Mouse (Mus musculus) heart, adult 8-10 months (tissue): ENCODE data around the gene Sec22c. TPM values are rescaled to one million over a fixed set of nuclear protein-coding genes. Genes with fewer than 3 reads are reported as not detected.

Experiments used
- DNase-seq: peaks from one replicate; pipeline ENCODE4 v3.0.0; 2022; ENCODE audit warnings: low spot score
- total RNA-seq, 4 experiments: library from RNA; stranded (reverse); gene quantifications; 2 replicates each; pipeline ENCODE4 v1.2.4; 2022

Sec22c gene
- 1 to 10 TPM; 4.7 to 8.4 (median 7.1) TPM for total RNA-seq

GRCm38 (mm10) chr9:121704646-121705625 lies at the start of gene Sec22c:
Gene Sec22c, minus strand, starts transcription at chr9:121705490.
- DNase-seq, result peak; percentile 94

- DNase-seq, result no peak
Observed at GRCm38 (mm10) chr9:121754624-121755023, 49.3 kb upstream of the Sec22c start.

- DNase-seq, result no peak
Observed at GRCm38 (mm10) chr9:121752774-121753173, 47.5 kb upstream of the Sec22c start.

DNA sequence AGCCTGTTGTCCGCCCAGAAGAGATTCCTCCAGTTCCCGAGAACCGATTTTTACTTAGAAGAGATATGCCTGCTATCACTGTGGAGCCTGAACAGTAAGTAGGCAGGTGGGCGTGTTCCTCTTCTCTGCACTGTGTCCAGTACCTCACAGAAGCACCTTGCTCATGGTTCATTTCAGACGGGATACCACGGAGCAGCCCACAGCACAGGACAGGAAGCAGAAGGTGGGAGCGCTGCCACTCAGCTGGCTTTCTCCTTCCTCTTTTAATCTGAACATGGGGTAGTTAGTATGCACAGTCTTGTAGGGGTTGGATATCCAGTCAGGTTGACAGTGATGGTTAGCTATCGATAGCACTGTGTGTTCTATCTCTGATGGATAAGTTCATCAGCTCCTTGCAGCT lies 38.8 kb upstream of the Sec22c start:
- no peak for DNase-seq

- no peak for DNase-seq
Observed at GRCm38 (mm10) chr9:121741168-121741567, 35.9 kb upstream of the Sec22c start.

- no peak for DNase-seq
Observed at GRCm38 (mm10) chr9:121740490-121740889, 35.2 kb upstream of the Sec22c start.

GRCm38 (mm10) chr9:121719347-121720331 lies 14.3 kb upstream of the Sec22c start:
- DNase-seq, result no peak

DNA sequence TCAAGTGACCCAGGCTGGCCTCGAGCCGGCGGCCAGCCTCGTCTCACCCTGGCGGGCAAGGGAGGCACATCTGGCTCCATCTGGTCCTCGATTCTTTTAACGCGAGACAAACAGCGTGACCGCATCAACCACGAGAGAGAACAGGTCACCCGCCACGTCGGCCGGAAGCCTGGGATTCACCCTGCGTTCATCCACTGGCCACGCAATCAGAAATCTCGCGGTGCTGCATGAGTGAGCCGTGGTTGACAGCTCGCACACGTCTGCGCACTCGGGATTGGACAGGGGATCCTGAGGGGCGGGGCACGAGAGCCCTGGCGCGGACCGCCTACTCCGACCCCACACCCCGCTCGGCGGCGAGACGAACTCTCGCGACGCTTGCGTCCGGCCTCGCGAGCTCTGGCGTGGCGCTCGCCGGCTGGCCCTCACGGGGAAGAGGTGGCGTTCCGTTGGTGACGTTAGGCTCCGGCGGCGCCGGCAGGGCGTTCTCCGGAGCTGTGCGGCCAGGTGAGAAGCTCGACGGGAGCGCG lies 13.6 kb upstream of the Sec22c start, which contains the start of gene Nktr:
Nktr (plus strand) TSS at position 378 of the 527 bp plus-strand sequence.
- DNase-seq, result peak; percentile 96

GRCm38 (mm10) chr9:121718070-121718705 lies 12.9 kb upstream of the Sec22c start:
- DNase-seq, result no peak

- no peak for DNase-seq
Observed at GRCm38 (mm10) chr9:121717048-121717447, 11.8 kb upstream of the Sec22c start.

GRCm38 (mm10) chr9:121710584-121710975 lies 5.3 kb upstream of the Sec22c start:
- no peak for DNase-seq

- peak; percentile 99 for DNase-seq
Observed at GRCm38 (mm10) chr9:121709898-121710583, 4.8 kb upstream of the Sec22c start, which contains the start of gene Ss18l2. Gene Ss18l2, plus strand, starts transcription at chr9:121710329.

DNA sequence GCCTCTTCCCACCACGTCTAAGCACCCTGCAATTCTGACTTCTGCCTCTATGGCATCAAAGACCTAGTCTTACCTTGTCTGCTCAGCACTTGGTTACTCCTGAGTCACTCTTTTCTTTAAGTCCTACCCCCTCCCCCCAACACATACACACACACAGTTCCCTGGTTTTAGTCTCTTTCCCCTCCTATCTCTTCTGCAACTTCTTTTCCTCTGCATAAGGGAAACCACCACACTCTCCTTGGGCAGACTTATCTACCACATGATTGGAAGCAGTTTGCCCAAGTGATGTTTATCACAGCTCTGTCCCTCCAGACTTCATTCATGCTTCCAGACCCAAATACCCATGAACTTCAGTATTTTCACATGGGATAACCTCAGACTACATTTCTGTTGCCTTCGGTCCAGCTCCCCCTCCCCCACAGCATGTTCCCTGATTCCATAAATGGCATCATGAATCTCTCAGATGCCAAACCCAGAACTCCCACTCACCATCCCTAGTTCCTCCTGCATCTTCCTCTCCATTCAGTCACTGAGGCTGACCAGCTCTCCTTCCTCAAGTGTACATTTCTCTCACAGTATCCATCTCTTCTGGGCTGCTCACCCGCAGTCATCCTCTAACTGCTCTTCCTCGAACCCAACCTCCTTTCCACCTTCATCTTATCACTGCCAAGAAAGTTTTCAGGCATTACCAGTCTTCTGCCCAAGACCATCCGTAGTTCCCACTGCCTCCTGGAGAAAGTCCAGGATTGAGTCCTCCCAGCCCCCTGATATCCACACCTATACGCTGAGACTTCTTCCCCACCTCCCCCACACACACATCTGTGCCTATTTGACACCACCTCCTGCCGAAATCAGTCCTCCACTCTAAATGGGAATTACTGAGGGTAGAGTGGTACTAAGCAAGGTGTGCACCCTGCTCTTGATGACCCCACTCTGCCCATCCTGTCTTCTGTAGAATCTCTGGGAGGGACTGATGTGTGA lies 3.5 kb upstream of the Sec22c start:
- DNase-seq, result no peak

- DNase-seq, result no peak
Observed at GRCm38 (mm10) chr9:121707801-121708200, 2.5 kb upstream of the Sec22c start.

- no peak for DNase-seq
Observed at GRCm38 (mm10) chr9:121706029-121706675, 862 bp upstream of the Sec22c start.

DNA sequence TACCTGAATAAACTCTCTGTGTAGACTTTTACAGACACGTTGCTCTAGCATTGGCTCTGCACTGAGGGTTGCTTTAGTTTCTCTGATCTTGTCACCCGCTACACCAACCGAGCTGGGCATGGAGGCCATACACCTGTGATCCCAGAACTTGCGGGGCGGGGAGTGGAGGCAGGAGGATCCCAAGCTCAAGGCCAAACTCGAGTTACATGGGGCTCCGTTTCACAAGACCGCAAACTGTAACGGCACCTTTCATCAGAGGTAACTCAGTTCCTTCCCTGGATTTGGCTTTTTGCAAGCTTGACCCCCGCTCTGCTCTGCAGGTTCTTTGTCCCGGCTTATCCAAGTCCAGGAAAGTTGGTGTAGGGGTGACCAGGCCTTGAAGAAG lies 1.0 kb downstream of the Sec22c start:
- DNase-seq, result no peak

- peak; percentile 44 for DNase-seq
Observed at GRCm38 (mm10) chr9:121697150-121698049, 7.9 kb downstream of the Sec22c start.

- no peak for DNase-seq
Observed at GRCm38 (mm10) chr9:121696626-121697025, 8.7 kb downstream of the Sec22c start.
